Mouse (Mus musculus) hematopoietic multipotent progenitor cell, adult 10-12 weeks (in vitro differentiated cells): ENCODE results near the gene Abcf1. TPM values are rescaled to one million over a fixed set of nuclear protein-coding genes. Genes with fewer than 3 reads are reported as not detected.

ENCODE experiments used
- polyA plus RNA-seq: library from polyadenylated mRNA; stranded (reverse); fragments of >175 nt; gene quantifications from 2 replicates; pipeline ENCODE4 v1.2.3, GENCODE M21; 2012; ENCODE audit warnings: low replicate concordance

The Abcf1 gene
- 54.6 and 83.7 TPM in 2 replicates for polyA plus RNA-seq

DNA sequence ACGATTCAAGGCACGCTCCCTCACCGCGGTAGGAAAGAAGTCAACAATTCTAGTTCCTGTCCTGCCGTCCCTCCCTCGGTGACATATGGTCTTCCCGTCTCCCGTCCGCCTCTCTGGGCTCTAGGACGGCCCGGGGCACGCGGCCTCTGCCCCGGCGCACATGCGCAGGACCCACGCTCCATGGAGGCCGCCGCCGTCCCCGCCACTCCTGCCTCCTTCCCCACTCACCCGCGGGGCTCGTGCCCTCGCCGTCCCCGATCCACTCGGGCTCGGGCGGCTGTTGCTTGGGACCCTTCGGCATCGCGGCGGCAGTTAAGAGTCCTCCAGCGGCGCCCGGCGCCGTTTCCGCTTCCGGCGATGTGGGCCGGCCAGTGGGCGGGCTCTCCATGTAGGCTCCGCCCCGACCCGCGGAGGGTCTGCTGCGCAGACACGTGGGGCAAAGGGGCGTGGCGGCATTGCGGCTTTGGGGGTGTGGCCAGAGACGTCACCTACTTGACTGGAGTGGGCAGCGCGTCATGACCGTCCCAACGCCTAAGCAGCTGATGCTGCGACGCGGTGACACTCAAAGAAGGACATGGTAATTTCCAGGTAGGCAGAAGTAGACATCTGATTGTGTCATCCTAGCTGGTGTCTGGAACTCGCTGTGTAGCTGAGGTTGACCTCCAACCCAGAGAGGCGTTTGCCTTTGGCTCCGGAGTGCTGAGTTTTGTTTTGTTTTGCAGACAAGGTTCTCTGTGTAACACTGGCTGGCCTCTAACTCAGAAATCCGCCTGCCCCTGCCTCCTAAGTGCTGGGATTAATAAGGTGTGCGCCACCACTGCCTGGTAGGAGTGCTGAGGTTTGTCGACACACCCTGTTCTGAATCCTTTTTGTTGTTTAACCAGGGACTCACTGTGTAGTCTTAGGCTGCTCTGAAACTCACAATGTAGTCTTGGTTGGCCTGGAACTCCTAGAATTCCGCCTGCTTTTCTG is at the start of gene Abcf1:
Gene Abcf1, minus strand, starts transcription at position 344 of the 972 bp plus-strand sequence.

DNA sequence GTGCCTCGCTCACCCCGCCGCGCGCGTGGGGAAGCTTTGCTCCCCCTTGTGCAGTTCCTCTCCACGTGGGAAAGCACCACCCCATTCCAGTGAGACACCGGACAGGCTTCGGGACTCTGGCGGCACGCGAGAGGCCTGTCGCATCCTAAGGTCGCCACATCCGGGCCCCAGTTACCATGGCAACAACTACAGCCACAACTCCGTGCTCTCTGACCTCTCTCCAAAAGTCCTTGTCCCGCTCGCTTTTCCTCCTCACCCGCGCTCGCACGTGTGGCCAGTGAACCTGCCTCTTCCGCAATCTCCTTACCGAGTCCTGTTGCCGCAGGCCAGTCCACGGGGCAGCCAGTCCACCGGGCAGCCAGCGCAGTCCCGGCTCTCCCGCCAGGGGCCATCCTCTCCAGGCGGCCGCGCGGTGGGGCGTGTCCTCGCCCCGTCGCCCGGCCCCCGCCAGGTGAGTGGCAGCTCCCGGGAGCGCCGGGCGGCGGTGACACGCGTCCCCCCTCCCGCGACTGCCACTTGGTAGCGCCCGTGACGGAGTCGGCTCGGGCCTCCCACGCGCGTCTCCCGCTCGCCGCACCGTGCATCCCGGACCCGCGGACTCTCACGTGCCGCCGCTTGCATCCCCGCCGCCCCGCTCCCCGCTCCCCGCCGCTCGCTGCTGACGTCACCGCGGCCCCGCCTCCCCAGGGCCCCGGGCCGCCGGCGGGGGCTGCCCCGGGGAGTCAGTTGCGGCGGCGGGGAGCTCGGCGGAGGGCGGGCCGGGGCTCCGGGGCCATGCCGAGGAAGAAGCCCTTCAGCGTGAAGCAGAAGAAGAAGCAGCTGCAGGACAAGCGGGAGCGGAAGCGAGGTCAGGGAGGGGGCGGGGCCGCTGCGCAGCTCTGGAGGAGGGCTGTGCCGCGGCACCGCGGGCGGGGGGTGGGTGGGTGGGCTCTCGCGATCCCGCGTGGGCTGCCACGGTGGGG is 10.1 kb upstream of the Abcf1 start, which contains the start of the genes Gnl1 and Prr3:
Gene Gnl1, plus strand, starts transcription at position 451 of the 962 bp plus-strand sequence.
Gene Prr3, minus strand, starts transcription at position 836 of the 962 bp plus-strand sequence.

DNA sequence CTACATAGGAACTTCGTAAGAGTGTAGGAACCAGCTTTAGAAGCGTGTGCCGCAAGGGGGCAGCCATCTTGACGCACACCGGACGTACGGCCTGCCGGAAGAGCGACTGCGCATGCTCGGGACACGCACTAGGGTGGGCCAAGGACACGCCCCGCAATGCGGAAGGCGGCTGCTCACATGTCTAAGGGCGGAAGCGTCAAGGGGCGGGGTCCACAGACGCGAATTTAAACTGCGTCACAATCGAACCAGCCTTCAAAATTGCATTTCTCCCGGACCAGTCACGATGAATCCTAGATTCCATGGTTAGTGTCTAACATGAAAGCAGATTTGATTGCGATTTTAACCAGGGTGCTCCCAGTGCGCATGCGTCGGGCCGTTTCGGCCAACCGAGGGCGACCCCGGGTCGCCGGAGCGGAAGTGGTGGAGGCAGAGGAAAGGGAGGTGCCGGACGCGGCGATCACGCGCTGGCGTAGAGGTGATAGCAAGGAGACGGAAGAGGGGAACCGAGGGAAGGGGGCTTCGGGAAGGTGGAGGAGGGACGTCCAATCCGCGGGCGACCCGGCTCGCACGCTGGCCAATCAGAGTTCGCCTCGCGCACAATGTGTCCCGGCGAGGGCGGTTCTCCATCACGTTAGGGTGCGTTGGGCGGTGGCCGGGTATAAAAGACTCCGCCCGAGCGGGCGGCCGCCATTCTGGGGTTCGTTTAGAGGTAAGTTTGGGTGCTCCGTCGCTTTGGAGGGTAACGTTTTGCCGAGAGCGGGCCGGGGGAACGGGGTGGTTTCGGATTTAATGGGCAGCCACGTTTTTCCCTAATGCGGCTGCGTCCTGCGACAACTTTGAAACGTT is 53.0 kb downstream of the Abcf1 start, which contains the start of the genes Mrps18b and Ppp1r10:
Gene Mrps18b, minus strand, starts transcription at position 93 of the 846 bp plus-strand sequence.
Gene Ppp1r10, plus strand, starts transcription at position 138 of the 846 bp plus-strand sequence.

DNA sequence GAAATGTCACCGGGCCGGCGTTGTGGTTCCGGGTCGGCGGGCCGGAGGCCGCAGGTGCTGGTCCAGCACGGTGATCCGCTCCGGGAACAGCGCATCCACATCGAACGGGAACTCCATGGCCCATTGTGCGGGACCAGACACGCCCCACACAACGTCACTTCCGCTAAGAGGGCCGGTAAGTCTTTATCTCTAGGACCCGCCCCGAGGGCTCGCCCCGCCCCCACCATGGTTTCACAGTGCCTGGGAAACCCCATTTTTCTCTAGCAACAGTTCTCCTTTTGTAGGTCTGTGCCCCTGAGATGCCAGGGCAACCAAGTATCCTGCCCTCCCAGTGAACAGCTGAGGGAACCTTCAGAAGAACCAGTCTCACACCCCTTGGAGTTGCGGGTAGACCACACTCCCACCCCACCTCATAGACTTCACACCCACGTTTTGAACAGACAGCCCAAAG is 59.6 kb downstream of the Abcf1 start, which contains the start of gene Atat1:
Gene Atat1, minus strand, starts transcription at position 157 of the 451 bp plus-strand sequence.

Other genes with a start within 250 kb of the Abcf1 start
- gene Ier3, start 148.1 kb downstream of the Abcf1 start, polyA plus RNA-seq = 8.4 and 14.3 TPM in 2 replicates
- gene Flot1, start 146.5 kb downstream of the Abcf1 start, polyA plus RNA-seq = 36.3 and 38.3 TPM in 2 replicates
- gene Tubb5, start 131.5 kb downstream of the Abcf1 start, polyA plus RNA-seq = 31.4 and 191 TPM in 2 replicates
- gene Mdc1, start 128.2 kb downstream of the Abcf1 start, polyA plus RNA-seq = 12.5 and 21.7 TPM in 2 replicates
- 23.3 and 52.1 TPM in 2 replicates for gene Nrm, start 108.4 kb downstream of the Abcf1 start, polyA plus RNA-seq
- gene Ppp1r18, start 104.2 kb downstream of the Abcf1 start, polyA plus RNA-seq = 342 and 589 TPM in 2 replicates
- 46.8 and 73.3 TPM in 2 replicates for gene Dhx16, start 89.9 kb downstream of the Abcf1 start, polyA plus RNA-seq
- 119 and 299 TPM in 2 replicates for gene 2310061I04Rik, start 72.3 kb downstream of the Abcf1 start, polyA plus RNA-seq
- 39.1 and 85.8 TPM in 2 replicates for gene Atat1, start 59.7 kb downstream of the Abcf1 start, polyA plus RNA-seq
- gene Mrps18b, start 53.4 kb downstream of the Abcf1 start, polyA plus RNA-seq = 4.0 and 5.1 TPM in 2 replicates
- 36.3 and 53.1 TPM in 2 replicates for gene Ppp1r10, start 53.3 kb downstream of the Abcf1 start, polyA plus RNA-seq
- 75.2 and 143 TPM in 2 replicates for gene Gnl1, start 10.1 kb upstream of the Abcf1 start, polyA plus RNA-seq
- gene Prr3, start 10.5 kb upstream of the Abcf1 start, polyA plus RNA-seq = 21.6 and 33.3 TPM in 2 replicates
- 12.6 and 22.5 TPM in 2 replicates for gene H2-T24, start 50.8 kb upstream of the Abcf1 start, polyA plus RNA-seq
- 321 and 328 TPM in 2 replicates for gene H2-T23, start 63.1 kb upstream of the Abcf1 start, polyA plus RNA-seq
- 38.3 and 49.1 TPM in 2 replicates for gene H2-T22, start 73.0 kb upstream of the Abcf1 start, polyA plus RNA-seq
- 0.27 and 0.30 TPM in 2 replicates for gene Gm6034, start 73.2 kb upstream of the Abcf1 start, polyA plus RNA-seq
- 151 and 155 TPM in 2 replicates for gene Gm11127, start 88.6 kb upstream of the Abcf1 start, polyA plus RNA-seq
- 0.27 and 0.35 TPM in 2 replicates for gene Gm19684, start 151.9 kb upstream of the Abcf1 start, polyA plus RNA-seq
- 0.76 and 2.1 TPM in 2 replicates for gene Gm7030, start 159.7 kb upstream of the Abcf1 start, polyA plus RNA-seq
- gene Gm8909, start 198.8 kb upstream of the Abcf1 start, polyA plus RNA-seq = 0.31 and 0.48 TPM in 2 replicates
- 0.16 and 0.17 TPM in 2 replicates for gene H2-T3, start 220.5 kb upstream of the Abcf1 start, polyA plus RNA-seq